Mouse (Mus musculus): ENCODE data around the gene Gm5105.
A peak's percentile ranks its signal among the peaks of the same experiment; 100 is the strongest.

Gene Gm5105

DNA sequence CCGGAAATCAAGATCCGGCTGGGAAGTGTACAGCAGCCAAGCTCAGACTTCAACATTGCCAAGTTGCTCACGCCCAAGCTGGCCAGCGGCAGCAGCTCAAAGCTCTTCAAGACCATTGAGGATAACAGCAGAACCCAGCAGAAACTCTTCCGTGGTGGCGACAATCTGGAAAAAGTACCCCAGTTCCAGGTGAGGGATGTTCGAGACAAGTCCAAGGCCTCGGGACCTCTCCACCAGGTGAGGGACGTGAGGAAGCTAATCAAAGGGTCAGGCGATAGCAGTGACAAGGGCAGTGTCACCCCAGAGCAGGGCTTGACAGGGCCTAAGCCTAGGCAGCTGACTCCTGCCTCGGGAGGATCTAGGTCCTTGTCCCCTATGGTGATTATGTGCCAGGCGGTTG lies 915 bp upstream of the Gm5105 start:
- no peak for DNase-seq (ENCODE audit: low spot score in 2 of 2)

GRCm38 (mm10) chr3:138066348-138066856 lies 786 bp downstream of the Gm5105 start:
- peak in 1 of 2 experiments; percentile 47 for DNase-seq (ENCODE audit: low spot score in 2 of 2)

DNA sequence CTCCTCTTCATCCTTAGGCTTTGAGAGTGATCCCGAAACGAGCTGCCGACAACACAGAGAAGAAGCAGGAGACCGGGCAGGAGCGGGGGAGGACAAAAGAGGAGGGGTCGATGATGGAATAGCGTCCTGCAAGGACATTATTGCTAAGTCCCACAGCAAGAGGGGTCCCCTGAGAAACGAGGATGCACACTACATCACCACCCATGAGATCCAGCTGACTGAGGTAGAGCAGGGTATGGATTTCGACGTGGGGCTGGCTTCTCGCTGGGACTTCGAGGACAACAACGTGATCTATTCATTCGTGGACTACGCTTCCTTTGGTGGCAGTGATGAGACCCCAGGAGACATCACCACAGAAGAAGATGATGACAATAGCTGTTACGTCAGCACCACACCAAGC lies 1.3 kb downstream of the Gm5105 start:
- no peak for DNase-seq (ENCODE audit: low spot score in 2 of 2)

DNA sequence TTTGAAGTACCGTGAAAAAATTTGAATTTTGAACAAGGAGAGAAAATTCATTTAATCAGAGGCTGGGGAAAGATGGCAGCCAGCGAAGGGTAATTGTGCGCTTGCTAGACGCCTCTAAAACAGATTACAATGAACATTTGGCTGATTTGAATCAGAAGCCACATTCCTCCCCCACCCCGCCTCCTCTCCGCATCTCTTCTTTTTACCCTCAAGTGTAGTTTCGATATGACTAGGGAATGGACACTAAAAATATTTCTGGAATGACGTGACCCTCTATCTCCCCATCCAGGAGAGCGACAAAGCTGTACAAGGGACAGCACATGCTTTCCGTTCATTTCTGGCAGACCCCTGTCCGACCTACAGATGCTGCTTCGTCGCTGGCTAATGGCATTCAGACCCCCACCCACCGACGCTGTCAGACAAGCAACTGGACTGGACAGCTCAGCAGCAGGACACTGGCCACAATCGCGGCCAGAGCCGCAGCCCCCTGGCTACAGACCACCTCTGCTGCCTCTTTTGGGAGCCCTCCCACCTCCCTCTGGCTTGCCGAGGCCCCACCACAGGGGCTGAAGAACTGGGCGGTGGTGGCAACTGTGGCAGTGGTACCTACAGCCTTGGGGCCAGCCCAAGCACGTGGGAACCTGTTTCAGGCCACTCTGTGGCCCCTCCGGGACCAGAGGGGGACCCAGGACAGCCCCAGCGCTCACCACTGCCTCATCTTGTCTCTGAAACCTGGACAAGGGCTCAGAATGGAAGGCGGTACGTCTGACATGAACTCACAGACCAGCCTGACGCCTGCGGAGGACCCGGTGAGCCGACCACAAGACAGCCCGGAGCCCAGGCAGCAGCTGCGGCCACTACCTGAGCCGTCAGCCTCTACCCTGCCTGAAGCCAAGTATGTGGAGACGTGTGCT lies 2.2 kb downstream of the Gm5105 start, which contains the start of gene 1110002E22Rik:
1110002E22Rik (plus strand) TSS at position 321 of the 914 bp plus-strand sequence.
- peak; percentile 45 to 54 for DNase-seq (ENCODE audit: low spot score in 2 of 2)

DNA sequence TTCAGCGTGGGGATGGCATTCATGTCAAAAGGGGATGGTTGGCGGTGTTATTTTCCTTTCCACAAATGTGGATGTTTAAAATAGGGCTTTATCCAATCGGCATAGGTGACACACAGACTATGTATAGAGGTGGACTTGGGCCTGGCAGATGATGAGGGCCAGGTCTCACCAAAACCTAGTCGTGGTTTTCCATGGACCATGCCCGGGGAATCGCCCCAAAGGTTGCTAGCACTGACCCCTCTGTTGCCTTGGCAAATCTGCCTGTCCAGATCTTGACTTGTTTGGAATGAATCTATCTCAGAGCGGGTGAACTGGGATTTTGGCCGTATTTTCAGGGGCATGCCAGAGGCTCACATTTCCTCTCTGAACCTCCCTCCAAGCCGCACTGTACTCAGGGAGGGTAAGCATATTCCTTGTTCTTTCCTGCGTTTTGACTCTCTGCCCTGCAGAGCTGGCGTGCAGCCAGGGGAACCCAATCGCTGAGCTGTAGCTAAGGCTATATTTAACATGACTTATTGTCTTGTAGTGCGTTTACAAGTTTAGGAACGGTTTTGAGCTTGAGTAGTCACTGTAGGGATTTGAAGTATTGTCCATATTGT lies 3.4 kb downstream of the Gm5105 start:
- DNase-seq (ENCODE audit: low spot score in 2 of 2): no peak

- no peak for DNase-seq (ENCODE audit: low spot score in 2 of 2)
These were observed 4.5 kb downstream of the Gm5105 start for GRCm38 (mm10) chr3:138062673-138063072.

- no peak for DNase-seq (ENCODE audit: low spot score in 2 of 2)
These were observed 5.8 kb downstream of the Gm5105 start for GRCm38 (mm10) chr3:138061205-138061911.

DNA sequence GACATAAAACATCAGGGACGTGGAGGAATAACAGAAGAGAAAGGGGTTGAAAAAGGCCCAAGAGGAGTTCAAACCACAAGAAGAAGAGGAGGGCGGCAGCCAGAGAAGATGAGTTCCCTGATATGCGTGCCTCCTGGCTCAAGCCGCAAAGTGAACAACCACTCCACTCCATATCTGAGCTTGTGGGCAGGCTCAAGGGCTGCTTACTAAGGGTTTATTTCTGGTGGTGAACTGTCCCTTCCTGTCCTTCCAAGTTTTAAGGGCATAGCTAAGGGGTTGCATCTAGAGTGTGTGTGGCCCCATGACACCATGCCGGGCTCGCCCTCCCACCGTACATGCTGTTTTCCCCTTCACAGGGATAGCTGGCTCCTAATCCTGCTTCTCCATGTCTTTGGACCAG lies 6.8 kb downstream of the Gm5105 start:
- DNase-seq (ENCODE audit: low spot score in 2 of 2): no peak

DNA sequence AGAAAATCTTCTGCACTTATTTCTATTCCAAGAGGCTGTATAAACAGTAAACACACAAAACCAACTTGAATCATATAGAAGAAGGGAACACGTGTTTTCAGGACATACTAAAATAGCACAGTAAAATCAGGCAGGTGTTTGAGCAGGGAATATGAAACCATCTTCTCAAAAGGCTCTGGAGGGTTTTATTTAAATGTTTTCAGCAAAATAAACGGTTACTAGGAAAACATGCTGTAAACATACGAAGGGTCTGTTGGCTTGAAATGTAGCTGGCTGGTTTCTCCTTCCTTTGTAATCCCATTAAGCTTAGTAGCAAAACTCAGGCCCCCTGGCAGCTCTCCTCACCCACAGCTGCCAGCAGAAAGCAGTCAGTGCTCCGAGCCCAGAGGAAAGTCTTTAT lies 9.0 kb downstream of the Gm5105 start:
- DNase-seq (ENCODE audit: low spot score in 2 of 2): no peak

DNA sequence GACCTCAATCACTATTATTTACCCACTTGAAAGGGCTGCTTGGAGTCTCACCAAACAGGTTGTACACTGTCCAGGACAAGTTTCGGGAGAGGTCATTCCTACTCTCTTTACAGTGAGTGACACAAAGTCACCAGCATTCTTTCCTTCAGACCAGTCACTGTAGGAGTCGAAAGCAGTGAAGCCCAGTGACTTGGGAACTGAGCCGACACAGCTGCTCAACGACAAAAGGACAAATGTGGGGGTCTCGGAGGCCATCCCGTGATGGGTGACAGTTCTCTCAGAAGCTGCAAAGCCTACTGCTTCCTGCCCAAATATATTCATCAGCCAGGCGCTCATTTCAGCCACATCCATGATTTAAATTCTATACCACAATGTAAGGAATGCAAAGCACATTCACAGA lies 10.2 kb downstream of the Gm5105 start:
- no peak for DNase-seq (ENCODE audit: low spot score in 2 of 2)

DNA sequence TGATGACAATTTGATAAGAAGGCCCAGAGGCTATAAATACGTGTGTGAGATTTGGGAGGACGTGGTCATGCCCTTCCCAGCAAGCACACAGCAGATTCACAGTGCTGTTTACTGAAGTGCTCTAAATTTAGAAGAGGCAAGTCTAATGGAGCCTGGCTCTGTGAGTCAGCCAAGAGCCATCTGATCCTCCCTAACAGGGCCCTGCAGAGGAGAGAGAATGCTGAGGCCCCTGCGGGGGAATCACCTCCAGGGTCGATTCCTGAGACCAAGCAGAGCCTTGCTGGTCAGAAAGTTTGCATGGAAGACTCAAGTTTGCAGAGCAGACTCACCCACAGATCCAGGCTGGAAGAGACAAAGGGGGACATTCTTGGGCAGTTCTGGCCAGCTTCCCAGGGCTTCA lies 13.2 kb downstream of the Gm5105 start:
- DNase-seq (ENCODE audit: low spot score in 2 of 2): no peak

DNA sequence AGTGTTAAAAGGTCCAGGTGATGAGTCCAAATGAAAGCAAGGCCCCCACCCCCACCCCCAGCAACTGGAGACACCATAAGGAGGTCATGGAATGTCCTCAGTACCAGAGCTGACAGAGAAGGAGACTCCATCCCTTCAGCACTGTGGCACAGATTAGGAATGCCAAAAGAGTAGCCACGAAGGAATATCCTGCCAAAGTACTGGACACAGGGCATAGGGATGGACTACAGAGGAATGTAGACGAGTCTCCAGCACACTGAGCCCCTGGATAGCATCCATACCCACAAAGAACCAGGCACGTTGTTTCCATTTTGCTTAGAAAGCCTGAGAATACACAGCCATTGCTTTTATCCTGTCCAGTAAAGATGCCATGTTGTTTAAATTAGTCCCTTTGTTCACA lies 15.8 kb downstream of the Gm5105 start:
- DNase-seq (ENCODE audit: low spot score in 2 of 2): no peak

GRCm38 (mm10) chr3:138050772-138051171 lies 16.4 kb downstream of the Gm5105 start:
- DNase-seq (ENCODE audit: low spot score in 2 of 2): no peak

GRCm38 (mm10) chr3:138049555-138049954 lies 17.6 kb downstream of the Gm5105 start:
- DNase-seq (ENCODE audit: low spot score in 2 of 2): no peak

GRCm38 (mm10) chr3:138043316-138043715 lies 23.9 kb downstream of the Gm5105 start:
- DNase-seq (ENCODE audit: low spot score in 2 of 2): no peak

- DNase-seq (ENCODE audit: low spot score in 2 of 2): no peak
These were observed 25.4 kb downstream of the Gm5105 start for GRCm38 (mm10) chr3:138041591-138042301.

DNA sequence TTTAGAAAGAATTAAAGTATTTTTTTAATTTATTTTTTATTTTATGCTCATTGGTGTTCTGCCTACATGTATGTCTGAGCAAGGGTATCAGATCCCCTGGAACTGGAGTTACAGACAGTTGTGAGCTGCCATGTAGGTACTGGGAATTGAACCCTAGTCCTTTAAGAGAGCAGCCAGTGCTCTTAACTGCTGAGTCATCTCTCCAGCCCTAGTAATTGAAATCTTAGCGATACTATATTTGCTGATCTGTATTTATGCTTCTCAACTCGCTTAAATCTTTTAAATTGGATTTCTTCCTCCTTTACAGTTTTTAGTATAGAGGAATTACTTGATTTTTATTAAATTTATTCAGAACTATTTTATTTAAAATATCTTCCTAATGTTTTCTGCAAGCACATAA lies 26.2 kb downstream of the Gm5105 start:
- DNase-seq (ENCODE audit: low spot score in 2 of 2): no peak

- no peak for DNase-seq (ENCODE audit: low spot score in 2 of 2)
These were observed 33.2 kb downstream of the Gm5105 start for GRCm38 (mm10) chr3:138033986-138034385.

GRCm38 (mm10) chr3:138030563-138030962 lies 36.6 kb downstream of the Gm5105 start:
- DNase-seq (ENCODE audit: low spot score in 2 of 2): no peak

- peak; percentile 21 to 23 for DNase-seq (ENCODE audit: low spot score in 2 of 2)
These were observed 37.8 kb downstream of the Gm5105 start for GRCm38 (mm10) chr3:138029351-138029750.

DNA sequence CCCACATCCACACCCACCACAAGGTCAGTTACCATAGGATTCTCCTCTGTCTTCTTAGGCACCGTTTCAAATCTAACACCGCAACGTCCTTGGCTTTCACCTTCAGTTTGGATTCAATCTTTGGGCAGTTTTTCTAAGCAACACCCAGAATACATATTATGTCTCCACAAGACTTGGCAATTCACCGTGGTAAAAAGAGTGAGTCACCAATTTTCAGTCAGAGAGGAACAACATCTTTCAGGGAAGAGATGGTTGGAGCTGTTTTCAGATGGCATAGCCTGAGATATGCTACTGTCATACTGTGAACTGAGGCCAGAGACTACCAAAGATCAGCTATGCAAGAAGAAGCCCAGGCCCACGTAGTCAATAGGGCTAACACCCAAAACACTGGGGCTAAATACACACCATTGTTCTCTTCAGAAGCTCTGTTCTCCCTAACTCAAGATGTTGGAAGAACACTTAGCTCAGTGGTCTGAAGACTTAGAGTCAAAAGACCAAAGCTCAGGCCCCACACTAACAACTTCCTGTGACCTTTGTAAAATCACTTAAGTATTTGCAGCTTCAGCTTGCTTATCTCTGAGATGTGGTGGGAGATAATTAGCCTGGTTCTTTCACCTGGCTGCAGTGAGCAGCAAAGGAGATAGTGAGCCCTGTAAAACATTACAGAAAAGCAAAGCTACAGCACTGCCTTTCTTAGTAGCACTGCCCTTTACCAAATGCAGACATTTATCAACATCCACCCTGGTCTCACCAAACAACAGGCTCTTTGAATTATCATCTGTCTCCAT lies 39.4 kb downstream of the Gm5105 start:
- DNase-seq (ENCODE audit: low spot score in 2 of 2): no peak
